Mouse (Mus musculus) ES-Bruce4 (cell line): ENCODE data around the gene Tbck.

ENCODE experiments used
- CTCF ChIP-seq: IDR thresholded peaks from one replicate; pipeline ENCODE4 v1.8.1; 2011; ENCODE audit warnings: low read depth, low read length
- POLR2A ChIP-seq: IDR thresholded peaks from one replicate; pipeline ENCODE4 v1.8.1; 2011; ENCODE audit warnings: low read length; ENCODE audit not compliant: insufficient read depth

- TF ChIP-seq CTCF (no peak), POLR2A (no peak)
These were observed 39.9 kb upstream of the Tbck start for GRCm38 (mm10) chr3:132644071-132644470.
